Mouse (Mus musculus): ENCODE measurements around the gene Acox3.

Gene Acox3

GRCm38 (mm10) chr5:35655753-35656485 lies 73.1 kb downstream of the Acox3 start:
- DNase-seq, result no peak

- no peak for DNase-seq
Observed at GRCm38 (mm10) chr5:35659503-35659902, 76.7 kb downstream of the Acox3 start.

GRCm38 (mm10) chr5:35661210-35661609 lies 78.4 kb downstream of the Acox3 start:
- DNase-seq, result no peak

DNA sequence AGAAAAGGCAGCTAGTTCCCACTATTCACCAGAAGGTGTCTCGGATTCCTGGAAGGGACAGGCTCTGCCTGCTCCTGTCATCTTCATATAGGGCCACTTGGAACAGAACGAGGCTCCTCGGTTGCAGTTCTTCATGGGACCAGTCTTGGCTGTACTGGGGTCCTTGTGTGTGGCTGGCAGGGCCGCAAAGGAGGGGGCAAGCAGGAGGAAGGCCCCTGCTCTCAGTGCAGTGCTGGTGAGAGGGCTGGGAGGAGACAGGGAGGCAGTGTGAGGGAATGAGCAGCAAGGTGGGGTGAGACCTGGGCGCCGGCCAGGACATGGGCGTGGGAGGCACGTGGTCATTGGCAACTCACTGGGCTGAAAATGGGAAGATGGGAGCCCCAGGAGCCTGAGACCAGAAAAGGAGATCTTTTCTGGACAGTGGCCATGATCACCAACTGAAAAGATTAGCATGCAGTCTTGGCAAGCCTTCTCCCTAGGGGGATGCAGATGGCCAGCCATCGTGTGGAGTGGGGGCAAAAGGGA lies 79.2 kb downstream of the Acox3 start:
- DNase-seq, result no peak
